Mouse (Mus musculus) limb, embryonic 15.5 days (tissue): ENCODE measurements around the gene Tars. TPM values are rescaled to one million over a fixed set of nuclear protein-coding genes. Genes with fewer than 3 reads are reported as not detected.

Source experiments
- ATAC-seq: fragments of 200-750 bp; cut with Nextera tagmentation; 2 replicates; pipeline ENCODE4 v1.8.0; 2017; ENCODE audit warnings: low read depth, moderate TSS enrichment; ENCODE audit not compliant: insufficient number of reproducible peaks, low FRiP score, low TSS enrichment
- H3K27ac ChIP-seq: fragments of 300-500 bp; sonication (generic); 2 replicates; pipeline ENCODE4 v1.5.1; 2015; ENCODE audit warnings: moderate library complexity, mild to moderate bottlenecking, inconsistent platforms
- H3K27me3 ChIP-seq: fragments of 300-500 bp; sonication (generic); 2 replicates; pipeline ENCODE4 v1.6.1; 2015; ENCODE audit warnings: inconsistent platforms
- H3K36me3 ChIP-seq: fragments of 300-500 bp; sonication (generic); 2 replicates; pipeline ENCODE4 v1.6.1; 2015; ENCODE audit warnings: inconsistent platforms
- H3K4me1 ChIP-seq: fragments of 300-500 bp; sonication (generic); 2 replicates; pipeline ENCODE4 v1.6.1; 2015; ENCODE audit warnings: inconsistent platforms
- H3K4me2 ChIP-seq: fragments of 300-500 bp; sonication (generic); 2 replicates; pipeline ENCODE4 v1.6.1; 2015; ENCODE audit warnings: mild to moderate bottlenecking, inconsistent platforms
- H3K4me3 ChIP-seq: fragments of 300-500 bp; sonication (generic); 2 replicates; pipeline ENCODE4 v1.5.1; 2015; ENCODE audit warnings: mild to moderate bottlenecking, inconsistent platforms
- H3K9ac ChIP-seq: fragments of 300-500 bp; sonication (generic); 2 replicates; pipeline ENCODE4 v1.6.1; 2015; ENCODE audit warnings: inconsistent platforms
- H3K9me3 ChIP-seq: fragments of 300-500 bp; sonication (generic); 2 replicates; pipeline ENCODE4 v1.6.1; 2016; ENCODE audit warnings: inconsistent platforms
- WGBS: fragments of 180-500 bp; shearing (Covaris S2); methylation state at CpG from one replicate; pipeline ENCODE4 v1.1.7; 2015; 5-methylcytosine and 5-hydroxymethylcytosine counted together
- polyA plus RNA-seq: library from polyadenylated mRNA; unstranded; fragments of >200 nt; fragmentation: Nextera tagmentation; extraction: Ambion mirVana; gene quantifications from 2 replicates; pipeline ENCODE4 v1.2.1, GENCODE M21; 2015

Tars gene
- polyA plus RNA-seq, 1 experiment from 2014 or later, result 68.6 TPM

- Histone ChIP-seq H3K4me2 (no peak overlapping the region), H3K9me3 (no peaks in the 10 kb centered on the region), H3K27me3 (no peaks in the 10 kb centered on the region), H3K9ac (no peak overlapping the region), H3K27ac (no peak overlapping the region), H3K36me3 (no peaks in the 10 kb centered on the region), H3K4me3 (no peak overlapping the region), H3K4me1 (no peaks in the 10 kb centered on the region)
- ATAC-seq, result no peak
- 80% methylated on average over 1 of the region's 1 CpGs for WGBS
Observed at GRCm38 (mm10) chr15:11360888-11361287, 38.6 kb downstream of the Tars start.

DNA sequence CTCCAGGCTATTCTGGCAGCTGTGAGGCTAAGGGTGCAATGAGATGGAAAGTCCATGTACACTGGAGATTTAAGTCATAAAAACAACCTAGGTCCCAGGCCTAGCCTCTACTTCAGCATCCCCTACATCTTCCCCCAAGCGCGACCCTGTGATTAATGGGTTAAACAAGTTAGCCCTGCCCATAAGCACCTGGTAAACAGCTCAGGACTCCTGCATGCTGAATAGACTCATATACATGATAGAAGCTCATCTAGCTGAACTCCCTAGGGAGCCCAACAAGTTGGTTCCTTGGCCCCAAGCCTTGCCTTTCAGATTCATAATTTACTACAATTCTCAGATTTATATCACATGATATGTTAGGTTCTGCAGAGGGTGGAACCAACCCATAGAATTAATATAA, 42.0 kb downstream of the Tars start:
- Histone ChIP-seq H3K4me3 (no peak overlapping the region), H3K9me3 (no peaks in the 10 kb centered on the region), H3K27ac (no peak overlapping the region), H3K27me3 (no peaks in the 10 kb centered on the region), H3K36me3 (no peaks in the 10 kb centered on the region), H3K4me2 (no peak overlapping the region), H3K9ac (no peak overlapping the region), H3K4me1 (no peaks in the 10 kb centered on the region)
- WGBS, result 86% methylated on average over 2 of the region's 2 CpGs
- ATAC-seq, result no peak

DNA sequence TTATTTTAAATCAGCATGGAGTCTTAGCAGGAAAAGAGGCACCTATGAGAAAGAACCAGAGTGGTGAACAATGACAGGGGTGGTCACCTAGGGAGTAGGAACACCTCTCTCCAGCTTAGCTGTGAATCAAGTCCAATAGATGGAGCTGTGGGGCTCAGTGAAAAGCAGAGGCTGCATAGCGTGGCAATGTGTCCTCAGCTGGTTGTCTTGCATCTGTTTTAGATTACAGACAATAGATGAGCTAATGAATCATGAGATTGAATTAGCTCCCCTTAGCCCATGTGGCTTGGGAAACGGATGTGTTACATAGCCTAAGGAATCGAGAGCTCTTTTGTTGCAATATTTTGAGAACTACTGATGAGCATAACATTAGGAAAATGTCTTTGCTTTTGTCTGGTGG, 43.6 kb downstream of the Tars start:
- no peak overlapping the region for H3K4me2 ChIP-seq
- no peaks in the 10 kb centered on the region for H3K4me1 ChIP-seq
- no peak overlapping the region for H3K27ac ChIP-seq
- no peaks in the 10 kb centered on the region for H3K36me3 ChIP-seq
- no peaks in the 10 kb centered on the region for H3K9me3 ChIP-seq
- ATAC-seq, result no peak
- H3K4me3 ChIP-seq, result no peak overlapping the region
- WGBS, result 26% methylated on average over 3 of the region's 3 CpGs
- H3K27me3 ChIP-seq, result no peaks in the 10 kb centered on the region
- no peak overlapping the region for H3K9ac ChIP-seq

- Histone ChIP-seq H3K4me2 (no peak overlapping the region), H3K9me3 (no peaks in the 10 kb centered on the region), H3K27ac (no peak overlapping the region), H3K36me3 (peaks cover 5% of the 10 kb centered on the region), H3K4me1 (no peaks in the 10 kb centered on the region), H3K4me3 (no peak overlapping the region), H3K9ac (no peak overlapping the region), H3K27me3 (no peaks in the 10 kb centered on the region)
- WGBS, result 81% methylated on average over 7 of the region's 7 CpGs
- ATAC-seq, result no peak
Observed at GRCm38 (mm10) chr15:11339467-11340180, 59.8 kb downstream of the Tars start.
